Mouse (Mus musculus): ENCODE measurements at regions not wholly inside any gene's neighbourhood (a gene's known extent, or its start where the extent isn't known, plus 50 kb on each side); places are given as distances from the start of the nearest gene placed in this dataset.

DNA sequence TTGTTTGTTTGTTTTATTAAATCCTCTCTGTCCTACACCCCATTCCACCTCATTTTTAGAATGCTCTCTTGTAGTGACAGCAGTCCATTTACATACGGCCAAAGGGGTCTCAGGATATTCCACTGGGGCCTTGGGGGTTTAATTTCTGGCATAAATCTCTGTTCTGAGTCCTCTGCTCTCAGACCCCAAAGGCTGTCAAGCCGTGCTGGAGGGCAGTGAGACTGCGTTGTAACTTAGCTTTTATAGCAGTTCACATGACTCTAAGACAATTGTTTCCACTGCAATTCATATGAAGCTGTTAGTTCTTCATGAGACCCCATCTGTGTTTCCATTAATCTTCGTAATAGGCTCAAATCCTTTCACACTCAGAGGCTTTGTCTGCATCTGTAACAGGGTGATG, 614.9 kb downstream of the Inhba start:
- TF ChIP-seq CTCF (IDR thresholded peaks at IDR 0.05; ENCODE audit: low read depth, low read length) (no peak), POLR2A (IDR thresholded peaks at IDR 0.05; ENCODE audit: insufficient read depth, low read length) (no peak)
